Mouse (Mus musculus) CH12.LX (cell line): ENCODE data around the gene Cacna1a. TPM values are rescaled to one million over a fixed set of nuclear protein-coding genes. Genes with fewer than 3 reads are reported as not detected.

Experiments used
- DNase-seq: peaks from one replicate; pipeline ENCODE4 v3.0.0-alpha.2; 2013; ENCODE audit errors: extremely low read depth
- H3K27ac ChIP-seq: 2 replicates; pipeline ENCODE4 v1.5.1; 2012; ENCODE audit warnings: low read depth, mild to moderate bottlenecking, control low read depth, moderate library complexity; ENCODE audit not compliant: insufficient read depth
- H3K27me3 ChIP-seq: replicated peaks from 2 replicates; pipeline ENCODE3; 2012; ENCODE audit warnings: inconsistent platforms
- H3K36me3 ChIP-seq, 2 experiments: replicated peaks in 1 of 2; 2 replicates each; pipeline versions ENCODE3 to v1.6.1; 2012; ENCODE audit warnings: inconsistent platforms in 1 of 2, low read length in 1 of 2, mild to moderate bottlenecking in 1 of 2, mixed read lengths in 1 of 2, moderate library complexity in 1 of 2; ENCODE audit not compliant: control insufficient read depth in 1 of 2, insufficient read depth in 1 of 2
- H3K4me1 ChIP-seq, 2 experiments: 2 replicates each; pipeline ENCODE4 v1.6.1; 2012; ENCODE audit warnings: inconsistent platforms in 1 of 2, moderate library complexity in 1 of 2; ENCODE audit not compliant: insufficient read depth in 2 of 2, control insufficient read depth in 1 of 2
- H3K4me2 ChIP-seq: 2 replicates; pipeline ENCODE4 v1.6.1; 2012; ENCODE audit warnings: low read depth, mild to moderate bottlenecking, control low read depth; ENCODE audit not compliant: poor library complexity, insufficient read depth, severe bottlenecking
- H3K4me3 ChIP-seq, 3 experiments: fragments of 150-350 bp in 1 of 3; sonication (generic) in 1 of 3; replicated peaks in 1 of 3; 2 replicates each; pipeline versions ENCODE3 to v1.5.1; 2011 to 2012; ENCODE audit warnings: low read depth in 2 of 3, low read length in 2 of 3, mild to moderate bottlenecking in 2 of 3, moderate library complexity in 2 of 3, control low read depth in 1 of 3, improper control_type of control experiment in 1 of 3, inconsistent platforms in 1 of 3, mixed read lengths in 1 of 3; ENCODE audit not compliant: poor library complexity in 1 of 3
- H3K79me2 ChIP-seq: replicated peaks from 2 replicates; pipeline ENCODE4 v1.6.1; 2012; ENCODE audit warnings: mild to moderate bottlenecking, moderate library complexity; ENCODE audit not compliant: control insufficient read depth, poor library complexity, insufficient read depth, severe bottlenecking; ENCODE audit errors: extremely low read depth
- H3K9ac ChIP-seq: 2 replicates; pipeline ENCODE4 v1.6.1; 2012; ENCODE audit warnings: low read depth, mild to moderate bottlenecking, control low read depth, moderate library complexity; ENCODE audit not compliant: insufficient read depth
- H3K9me3 ChIP-seq: replicated peaks from 2 replicates; pipeline ENCODE3; 2012; ENCODE audit warnings: low read length, inconsistent platforms, mixed read lengths
- CTCF ChIP-seq, 2 experiments: IDR thresholded peaks in 1 of 2; conservative IDR thresholded peaks in 1 of 2; 2 replicates each; pipeline ENCODE4 v1.5.1; 2011 to 2012; ENCODE audit warnings: low read depth in 2 of 2, low read length in 2 of 2, improper control_type of control experiment in 1 of 2, inconsistent platforms in 1 of 2, mild to moderate bottlenecking in 1 of 2, moderate library complexity in 1 of 2
- E2F4 ChIP-seq: IDR thresholded peaks from 2 replicates; pipeline ENCODE4 v1.6.1; 2011; ENCODE audit warnings: low read depth, low read length, improper control_type of control experiment; ENCODE audit not compliant: insufficient replicate concordance
- ELF1 ChIP-seq: IDR thresholded peaks from 2 replicates; pipeline ENCODE4 v1.6.1; 2014; ENCODE audit warnings: low read depth, mild to moderate bottlenecking, inconsistent platforms, low read length, improper control_type of control experiment
- EP300 ChIP-seq: IDR thresholded peaks from 2 replicates; pipeline ENCODE4 v1.6.1; 2011; ENCODE audit warnings: low read length, improper control_type of control experiment
- GABPA ChIP-seq: IDR thresholded peaks from 2 replicates; pipeline ENCODE4 v1.6.1; 2012; ENCODE audit warnings: low read depth, low read length, improper control_type of control experiment, inconsistent platforms; ENCODE audit not compliant: insufficient replicate concordance
- IRF4 ChIP-seq: IDR thresholded peaks from 2 replicates; pipeline ENCODE4 v1.6.1; 2014; ENCODE audit warnings: low read depth, mild to moderate bottlenecking, inconsistent platforms, low read length, improper control_type of control experiment
- JUN ChIP-seq: IDR thresholded peaks from 2 replicates; pipeline ENCODE4 v1.6.1; 2011; ENCODE audit warnings: low read depth, mild to moderate bottlenecking, low read length, improper control_type of control experiment, moderate library complexity; ENCODE audit not compliant: insufficient read depth
- JUND ChIP-seq: conservative IDR thresholded peaks from 2 replicates; pipeline ENCODE4 v1.6.1; 2011; ENCODE audit warnings: low read depth, low read length, improper control_type of control experiment
- MAFK ChIP-seq: IDR thresholded peaks from 2 replicates; pipeline ENCODE4 v1.6.1; 2011; ENCODE audit warnings: low read length, improper control_type of control experiment; ENCODE audit not compliant: insufficient replicate concordance
- MAX ChIP-seq: IDR thresholded peaks from 2 replicates; pipeline ENCODE4 v1.6.1; 2011; ENCODE audit warnings: low read length, improper control_type of control experiment
- MXI1 ChIP-seq: IDR thresholded peaks from 2 replicates; pipeline ENCODE4 v1.6.1; 2011; ENCODE audit warnings: mild to moderate bottlenecking, low read depth, low read length, improper control_type of control experiment
- MYC ChIP-seq: IDR thresholded peaks from 2 replicates; pipeline ENCODE4 v1.6.1; 2011; ENCODE audit warnings: low read depth, mild to moderate bottlenecking, improper control_type of control experiment, low read length
- NRF1 ChIP-seq: IDR thresholded peaks from 2 replicates; pipeline ENCODE4 v1.6.1; 2014; ENCODE audit warnings: low read depth, mild to moderate bottlenecking, inconsistent platforms, low read length, improper control_type of control experiment, moderate library complexity
- PAX5 ChIP-seq: IDR thresholded peaks from 2 replicates; pipeline ENCODE4 v1.6.1; 2012; ENCODE audit warnings: low read length, inconsistent platforms, mixed read lengths
- POLR2A ChIP-seq: IDR thresholded peaks from 2 replicates; pipeline ENCODE4 v1.6.1; 2011; ENCODE audit warnings: low read depth, mild to moderate bottlenecking, improper control_type of control experiment, low read length
- POLR2AphosphoS2 ChIP-seq: IDR thresholded peaks from 2 replicates; pipeline ENCODE4 v1.6.1; 2011; ENCODE audit warnings: low read depth, low read length, improper control_type of control experiment
- RAD21 ChIP-seq: IDR thresholded peaks from 2 replicates; pipeline ENCODE4 v1.6.1; 2011; ENCODE audit warnings: low read depth, mild to moderate bottlenecking, low read length, improper control_type of control experiment, moderate library complexity
- RCOR1 ChIP-seq: conservative IDR thresholded peaks from 2 replicates; pipeline ENCODE4 v1.6.1; 2012; ENCODE audit warnings: low read depth, mild to moderate bottlenecking, inconsistent platforms, low read length, improper control_type of control experiment
- SMC3 ChIP-seq: IDR thresholded peaks from 2 replicates; pipeline ENCODE4 v1.6.1; 2011; ENCODE audit warnings: low read depth, low read length, improper control_type of control experiment
- TCF12 ChIP-seq: IDR thresholded peaks from 2 replicates; pipeline ENCODE4 v1.6.1; 2014; ENCODE audit warnings: low read depth, mild to moderate bottlenecking, inconsistent platforms, low read length, improper control_type of control experiment
- UBTF ChIP-seq: IDR thresholded peaks from 2 replicates; pipeline ENCODE4 v1.6.1; 2012; ENCODE audit warnings: low read depth, mild to moderate bottlenecking, inconsistent platforms, low read length, improper control_type of control experiment, moderate library complexity
- USF1 ChIP-seq: IDR thresholded peaks from 2 replicates; pipeline ENCODE4 v1.6.1; 2014; ENCODE audit warnings: low read depth, mild to moderate bottlenecking, inconsistent platforms, low read length, improper control_type of control experiment
- USF2 ChIP-seq: conservative IDR thresholded peaks from 2 replicates; pipeline ENCODE4 v1.6.1; 2011; ENCODE audit warnings: low read depth, low read length, improper control_type of control experiment
- ZC3H11A ChIP-seq: IDR thresholded peaks from 2 replicates; pipeline ENCODE4 v1.6.1; 2012; ENCODE audit warnings: low read depth, mild to moderate bottlenecking, inconsistent platforms, low read length, improper control_type of control experiment
- ZMIZ1 ChIP-seq: IDR thresholded peaks from 2 replicates; pipeline ENCODE4 v1.6.1; 2012; ENCODE audit warnings: low read depth, mild to moderate bottlenecking, inconsistent platforms, low read length, improper control_type of control experiment
- ZNF384 ChIP-seq: IDR thresholded peaks from 2 replicates; pipeline ENCODE4 v1.6.1; 2012; ENCODE audit warnings: low read depth, low read length, improper control_type of control experiment, inconsistent platforms
- dilution Hi-C: fragments of 300-500 bp; cut with MboI; formaldehyde crosslinking; loops from 2 replicates; pipeline ENCODE4 v1.14.3; 2020; ENCODE audit warnings: low sequenced_read_pairs; ENCODE audit not compliant: extremely low pct_unique_long_range_greater_than_20kb, extremely low pct_ligation_motif_present
- in situ Hi-C: fragments of 300-500 bp; cut with MboI; formaldehyde crosslinking; loops from 3 replicates; pipeline ENCODE4 v1.14.3; 2019; ENCODE audit warnings: low sequenced_read_pairs, low pct_ligation_motif_present, low pct_unique_long_range_greater_than_20kb, mixed read lengths
- polyA plus RNA-seq: library from polyadenylated mRNA; unstranded; fragments of >175 nt; gene quantifications from 2 replicates; pipeline ENCODE4 v1.2.1, GENCODE M21; 2012; ENCODE audit warnings: low read depth; ENCODE audit not compliant: insufficient read length
- total RNA-seq, 2 experiments: library from RNA; depleted of rRNA; stranded (reverse); fragments of 300-350 nt in 1 of 2; fragments of >200 nt in 1 of 2; gene quantifications; 2 replicates each; pipeline ENCODE4 v1.2.3; 2012 to 2014

Gene Cacna1a
- total and polyA plus RNA-seq, 3 experiments, result 2.6 to 9.4 (median 6.9) TPM

DNA sequence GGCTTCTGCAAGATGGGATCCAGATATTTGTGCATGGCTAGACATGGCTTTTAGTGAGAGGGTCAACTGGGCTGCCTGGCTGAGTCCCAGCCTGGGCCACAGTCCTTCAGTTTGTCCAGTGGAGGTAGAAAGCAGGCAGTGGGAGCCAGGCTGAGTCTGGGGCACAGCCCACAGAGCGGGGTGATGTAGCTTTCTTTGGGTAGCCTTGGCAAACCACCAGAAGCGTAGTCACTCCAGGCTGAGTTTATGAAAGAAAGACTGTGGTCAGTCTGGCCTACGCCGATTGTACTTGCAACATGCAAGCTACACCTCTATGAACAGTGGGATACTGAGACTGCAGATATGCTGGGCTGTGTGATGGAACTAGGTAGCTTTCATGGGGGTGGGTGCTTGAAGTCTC lies 94.8 kb downstream of the Cacna1a start:
- Histone ChIP-seq H3K36me3 (no peaks in the 10 kb centered on the region), H3K4me2 (no peak overlapping the region), H3K9ac (no peak overlapping the region), H3K4me3 (no peak overlapping the region), H3K9me3 (peaks cover 6% of the 10 kb centered on the region), H3K27me3 (peaks cover 92% of the 10 kb centered on the region), H3K79me2 (no peaks in the 10 kb centered on the region), H3K4me1 (no peaks in the 10 kb centered on the region), H3K27ac (no peak overlapping the region)
- in situ Hi-C loops (no loop called here), dilution Hi-C loops (no loop called here)
- no peak for DNase-seq
- TF ChIP-seq USF2 (no peak), POLR2AphosphoS2 (no peak), RAD21 (no peak), RCOR1 (no peak), MXI1 (no peak), USF1 (no peak), NRF1 (no peak), IRF4 (no peak), UBTF (no peak), TCF12 (no peak), GABPA (no peak), ZMIZ1 (no peak), CTCF (conservative IDR thresholded peaks at IDR 0.05 in 1 of 2, IDR thresholded peaks at IDR 0.05 in 1 of 2; ENCODE audit: low read depth in 2 of 2, low read length in 2 of 2) (no peak), SMC3 (no peak), ELF1 (no peak)
- TF ChIP-seq, all 38 proteins: peak for 0

DNA sequence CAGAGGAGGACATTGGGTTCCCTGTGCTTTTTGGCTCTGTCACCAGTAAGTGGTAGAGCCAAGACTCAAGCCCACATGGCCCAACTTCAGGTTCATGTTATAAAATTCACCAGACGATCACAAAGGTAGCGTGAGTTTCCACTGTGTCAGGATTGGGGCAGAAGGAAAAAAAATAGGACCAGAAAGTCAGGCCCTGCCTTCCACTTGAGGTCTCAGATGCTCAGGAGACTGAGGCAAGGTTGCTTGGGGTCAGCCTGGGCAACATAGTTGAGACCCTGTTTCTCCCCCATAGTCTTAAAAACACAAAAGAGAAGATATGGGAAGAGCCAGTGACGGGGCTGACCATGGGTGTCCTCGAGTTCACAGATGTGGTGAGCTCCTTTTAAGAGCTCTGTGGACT lies 97.1 kb downstream of the Cacna1a start:
- Histone ChIP-seq H3K27me3 (peaks cover 94% of the 10 kb centered on the region), H3K4me2 (no peak overlapping the region), H3K9me3 (peaks cover 6% of the 10 kb centered on the region), H3K9ac (no peak overlapping the region), H3K27ac (no peak overlapping the region), H3K4me1 (no peaks in the 10 kb centered on the region), H3K4me3 (no peak overlapping the region), H3K79me2 (no peaks in the 10 kb centered on the region)
- dilution Hi-C loops, result no loop called here
- no peak for DNase-seq
- in situ Hi-C loops, result no loop called here
- TF ChIP-seq PAX5 (no peak), ZMIZ1 (no peak), JUN (no peak), USF2 (no peak), ZC3H11A (no peak), MAFK (no peak), ZNF384 (no peak), UBTF (no peak), E2F4 (no peak), MAX (no peak), SMC3 (no peak), GABPA (no peak), JUND (no peak), EP300 (no peak), ELF1 (no peak), RAD21 (no peak), USF1 (no peak), MYC (no peak), POLR2A (no peak), NRF1 (no peak)
- TF ChIP-seq, all 38 proteins: peak for 0
- no peaks in the 10 kb centered on the region for H3K36me3 ChIP-seq
